8 mouse cellular contexts compared by ENCODE assay signal in the genomic region with DNA sequence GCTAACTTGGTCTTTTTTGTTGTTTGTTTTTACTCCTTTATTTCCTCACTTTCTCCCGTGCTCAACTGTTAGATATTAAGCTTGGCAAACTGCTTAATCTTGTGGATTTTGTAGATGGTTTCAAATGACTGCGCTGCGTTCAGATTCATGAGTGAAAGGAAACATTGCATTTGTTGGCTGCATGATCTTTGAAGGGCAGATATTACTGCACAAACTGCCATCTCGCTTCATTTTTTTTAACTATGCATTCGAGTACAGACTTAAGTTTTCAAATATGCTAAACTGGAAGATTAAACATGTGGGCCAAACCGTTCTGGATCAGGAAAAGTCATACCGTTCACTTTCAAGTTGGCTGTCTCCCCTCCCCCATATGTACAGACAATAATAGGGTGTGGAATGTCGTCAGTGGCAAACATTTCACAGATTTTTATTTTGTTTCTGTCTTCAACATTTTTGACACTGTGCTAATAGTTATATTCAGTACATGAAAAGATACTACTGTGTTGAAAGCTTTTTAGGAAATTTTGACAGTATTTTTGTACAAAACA. TPM values are rescaled to one million over a fixed set of nuclear protein-coding genes. Genes with fewer than 3 reads are reported as not detected.
DNase-seq lines count a peak whose midpoint lies in the region; ATAC-seq lines count a peak whose summit lies in the region.

No protein-coding gene starts in this region.

- no peak for ATAC-seq in kidney, embryonic 15.5 days (replicated peaks; ENCODE audit: low FRiP score)
- no peak for ATAC-seq in heart, embryonic 15.5 days (replicated peaks; ENCODE audit: insufficient number of reproducible peaks, insufficient read depth, low FRiP score, low read depth)

- H3K9me3 ChIP-seq in kidney, embryonic 15.5 days (replicated peaks), result no peaks in the 10 kb centered on the region
- H3K9me3 ChIP-seq in heart, embryonic 15.5 days (replicated peaks), result no peaks in the 10 kb centered on the region

- H3K36me3 ChIP-seq in kidney, embryonic 15.5 days, result peaks cover 4% of the 10 kb centered on the region; the same call in 1 of the 2 replicates
- no peaks in the 10 kb centered on the region for H3K36me3 ChIP-seq in heart, embryonic 15.5 days
- no peaks in the 10 kb centered on the region for H3K36me3 ChIP-seq in macrophage (ENCODE audit: inconsistent target)

- H3K79me2 ChIP-seq in macrophage (ENCODE audit: inconsistent target), result peaks cover 30% of the 10 kb centered on the region

- DNase-seq in kidney, postnatal 4 days, result no peak
- peak; percentile 27 for DNase-seq in brain, adult 2 months (ENCODE audit: low read depth, low spot score)
- DNase-seq in frontal cortex, postnatal 36 days (ENCODE audit: low spot score in 2 of 2), result no peak
- no peak for DNase-seq in right cerebral cortex, postnatal 25 days
- no peak for DNase-seq in adrenal gland, postnatal 10 days

- H3K27ac ChIP-seq in kidney, embryonic 15.5 days, result no peak overlapping the region
- no peak overlapping the region for H3K27ac ChIP-seq in heart, embryonic 15.5 days
- peak overlapping the region; percentile 62 for H3K27ac ChIP-seq in macrophage

- WGBS in kidney, embryonic 15.5 days, result 14% methylated on average over 8 of the region's 8 CpGs
- 16% methylated on average over 8 of the region's 8 CpGs for WGBS in heart, embryonic 15.5 days
- WGBS in macrophage (ENCODE audit: missing documents), result 23% methylated on average over 8 of the region's 8 CpGs

- H3K4me3 ChIP-seq in kidney, embryonic 15.5 days (replicated peaks), result peak overlapping the region; percentile 89
- H3K4me3 ChIP-seq in heart, embryonic 15.5 days, result peak overlapping the region; percentile 91
- peak overlapping the region; percentile 50 for H3K4me3 ChIP-seq in macrophage (ENCODE audit: inconsistent target)

- H3K9ac ChIP-seq in kidney, embryonic 15.5 days, result peak overlapping the region; percentile 96
- H3K9ac ChIP-seq in heart, embryonic 15.5 days, result peak overlapping the region; percentile 36; the same call in 1 of the 2 replicates

- peaks cover 48% of the 10 kb centered on the region for H3K4me1 ChIP-seq in kidney, embryonic 15.5 days
- peaks cover 28% of the 10 kb centered on the region for H3K4me1 ChIP-seq in heart, embryonic 15.5 days (replicated peaks)

- H3K4me2 ChIP-seq in kidney, embryonic 15.5 days, result peak overlapping the region; percentile 81
- peak overlapping the region; percentile 75 for H3K4me2 ChIP-seq in heart, embryonic 15.5 days

- H3K27me3 ChIP-seq in kidney, embryonic 15.5 days, result 0 out of 2 replicates have a peak, but pooled peaks cover 3% of the 10 kb centered on the region
- H3K27me3 ChIP-seq in heart, embryonic 15.5 days, result no peaks in the 10 kb centered on the region

RNA-seq across cellular contexts. Expression of a gene that starts 2.1 kb away (rescaled TPM):
- polyA plus RNA-seq in kidney, embryonic 15.5 days (2015; fragmentation: Nextera tagmentation; extraction: Ambion mirVana), result 76.3 and 77.4 TPM in 2 replicates
- 29.8 and 29.9 TPM in 2 replicates for polyA plus RNA-seq in heart, embryonic 15.5 days (2015; fragmentation: Nextera tagmentation; extraction: Ambion mirVana)
- 100 to 1,000 TPM in 3 of 26 experiments, 10 to 100 TPM in 23; 24.2 to 198 (median 48.9) TPM for total RNA-seq in macrophage (2018; cell fraction: chromatin; rRNA removed)
- 100 to 1,000 TPM in 20 of 26 experiments, 10 to 100 TPM in 6; 69.0 to 524 (median 187) TPM for total RNA-seq in macrophage (2018; cell fraction: cytosol; rRNA removed)
- 100 to 1,000 TPM in 21 of 26 experiments, 10 to 100 TPM in 5; 65.3 to 260 (median 137) TPM for total RNA-seq in macrophage (2018; cell fraction: nucleus; rRNA removed)
- 47.4 to 105 TPM (median 66.6 TPM) in 3 replicates for polyA plus RNA-seq in macrophage (2018)
- total RNA-seq in adrenal gland, postnatal 10 days (2021), result 10 to 100 TPM; 61.3 to 67.6 TPM
